Mouse (Mus musculus) small intestine, adult 2 months (tissue): ENCODE measurements around the gene Chad. TPM values are rescaled to one million over a fixed set of nuclear protein-coding genes. Genes with fewer than 3 reads are reported as not detected.

Experiments used
- H3K27ac ChIP-seq: fragments of 200-500 bp; 2 replicates; pipeline ENCODE4 v1.5.1; 2012; ENCODE audit warnings: low read depth, low read length, control low read depth, inconsistent platforms; ENCODE audit not compliant: insufficient read depth
- H3K27me3 ChIP-seq: fragments of 200-500 bp; 2 replicates; pipeline ENCODE4 v1.6.1; 2012; ENCODE audit warnings: mild to moderate bottlenecking, moderate library complexity, low read length, inconsistent platforms; ENCODE audit not compliant: control insufficient read depth, insufficient read depth
- H3K36me3 ChIP-seq: fragments of 200-500 bp; 2 replicates; pipeline ENCODE4 v1.6.1; 2012; ENCODE audit warnings: mild to moderate bottlenecking, low read length, control low read depth, inconsistent platforms; ENCODE audit not compliant: control insufficient read depth, insufficient read depth
- H3K4me1 ChIP-seq: fragments of 200-500 bp; 2 replicates; pipeline ENCODE4 v1.6.1; 2012; ENCODE audit warnings: low read length, inconsistent platforms, mixed read lengths; ENCODE audit not compliant: control insufficient read depth, insufficient read depth, insufficient read length
- H3K4me3 ChIP-seq: fragments of 200-500 bp; 2 replicates; pipeline ENCODE4 v1.5.1; 2012; ENCODE audit warnings: low read depth, mild to moderate bottlenecking, control low read depth, inconsistent platforms, low read length, moderate library complexity
- CTCF ChIP-seq: fragments of 200-500 bp; IDR thresholded peaks from 2 replicates; pipeline ENCODE4 v1.5.1; 2012; ENCODE audit warnings: low read depth, mild to moderate bottlenecking, control low read depth, inconsistent platforms, low read length, moderate library complexity, mixed read lengths; ENCODE audit not compliant: insufficient replicate concordance, insufficient read length; ENCODE audit errors: extremely low read depth
- POLR2A ChIP-seq: fragments of 200-500 bp; IDR thresholded peaks from 2 replicates; pipeline ENCODE4 v1.6.1; 2012; ENCODE audit warnings: low read depth, mild to moderate bottlenecking, control low read depth, inconsistent platforms, low read length, moderate library complexity
- WGBS: fragments of 180-500 bp; shearing (Covaris S2); methylation state at CpG from one replicate; pipeline ENCODE4 v1.1.7; 2018; 5-methylcytosine and 5-hydroxymethylcytosine counted together
- polyA plus RNA-seq: library from polyadenylated mRNA; depleted of rRNA; stranded (reverse); fragments of >200 nt; gene quantifications from 2 replicates; pipeline ENCODE4 v1.2.3, GENCODE M21; 2012

The Chad gene
- polyA plus RNA-seq, 1 experiment = 0.91 TPM

- Histone ChIP-seq H3K4me1 (peaks cover 29% of the 10 kb centered on the region), H3K36me3 (no peaks in the 10 kb centered on the region), H3K27me3 (no peaks in the 10 kb centered on the region), H3K4me3 (peak overlapping the region; percentile 69; the same call in 1 of the 2 replicates), H3K27ac (no peak overlapping the region)
- TF ChIP-seq POLR2A (no peak), CTCF (no peak)
- WGBS = 89% methylated on average over 7 of the region's 7 CpGs
Observed at GRCm38 (mm10) chr11:94600447-94600846, 35.6 kb downstream of the Chad start.

GRCm38 (mm10) chr11:94601321-94602281 lies 36.8 kb downstream of the Chad start, which contains the start of gene Acsf2:
Gene Acsf2 (minus strand): TSS chr11:94601871.
- WGBS = 2% methylated on average over 52 of the region's 52 CpGs
- no peaks in the 10 kb centered on the region for H3K36me3 ChIP-seq
- H3K27me3 ChIP-seq = no peaks in the 10 kb centered on the region
- H3K4me3 ChIP-seq = peak within 1 kb of the TSS; percentile 69
- H3K4me1 ChIP-seq = peaks cover 24% of the 10 kb centered on the region
- H3K27ac ChIP-seq = peak within 1 kb of the TSS; percentile 57
- TF ChIP-seq CTCF = no peak
- TF ChIP-seq POLR2A = no peak

- H3K4me1 ChIP-seq = peaks cover 22% of the 10 kb centered on the region
- no peaks in the 10 kb centered on the region for H3K36me3 ChIP-seq
- peak overlapping the region; percentile 69 for H3K4me3 ChIP-seq
- no peaks in the 10 kb centered on the region for H3K27me3 ChIP-seq
- peak overlapping the region; percentile 74 for H3K27ac ChIP-seq
- WGBS = 78% methylated on average over 11 of the region's 11 CpGs
- TF ChIP-seq POLR2A = no peak
- no peak for TF ChIP-seq CTCF
Observed at GRCm38 (mm10) chr11:94602356-94602955, 37.6 kb downstream of the Chad start.

- Histone ChIP-seq H3K27ac (peak overlapping the region; percentile 29; the same call in 1 of the 2 replicates), H3K27me3 (no peaks in the 10 kb centered on the region), H3K4me1 (peaks cover 5% of the 10 kb centered on the region), H3K4me3 (no peak overlapping the region), H3K36me3 (no peaks in the 10 kb centered on the region)
- TF ChIP-seq POLR2A = no peak
- no peak for TF ChIP-seq CTCF
- 63% methylated on average over 4 of the region's 4 CpGs for WGBS
Observed at GRCm38 (mm10) chr11:94610744-94611740, 46.2 kb downstream of the Chad start.

GRCm38 (mm10) chr11:94614603-94615002 lies 49.8 kb downstream of the Chad start:
- Histone ChIP-seq H3K27me3 (no peaks in the 10 kb centered on the region), H3K4me1 (peaks cover 5% of the 10 kb centered on the region), H3K27ac (0 out of 2 replicates have a peak overlapping the region, but pooled peaks have one; percentile 18), H3K36me3 (no peaks in the 10 kb centered on the region), H3K4me3 (no peak overlapping the region)
- TF ChIP-seq POLR2A (no peak), CTCF (no peak)
- WGBS = 28% methylated on average over 4 of the region's 4 CpGs

- Histone ChIP-seq H3K36me3 (no peaks in the 10 kb centered on the region), H3K4me3 (no peak overlapping the region), H3K4me1 (peaks cover 5% of the 10 kb centered on the region), H3K27me3 (no peaks in the 10 kb centered on the region), H3K27ac (no peak overlapping the region)
- TF ChIP-seq POLR2A (no peak), CTCF (no peak)
- WGBS = 56% methylated on average over 4 of the region's 4 CpGs
Observed at GRCm38 (mm10) chr11:94615494-94615893, 50.6 kb downstream of the Chad start.
